Mouse (Mus musculus): Measurements from ENCODE around the gene Mrgpre.

DNA sequence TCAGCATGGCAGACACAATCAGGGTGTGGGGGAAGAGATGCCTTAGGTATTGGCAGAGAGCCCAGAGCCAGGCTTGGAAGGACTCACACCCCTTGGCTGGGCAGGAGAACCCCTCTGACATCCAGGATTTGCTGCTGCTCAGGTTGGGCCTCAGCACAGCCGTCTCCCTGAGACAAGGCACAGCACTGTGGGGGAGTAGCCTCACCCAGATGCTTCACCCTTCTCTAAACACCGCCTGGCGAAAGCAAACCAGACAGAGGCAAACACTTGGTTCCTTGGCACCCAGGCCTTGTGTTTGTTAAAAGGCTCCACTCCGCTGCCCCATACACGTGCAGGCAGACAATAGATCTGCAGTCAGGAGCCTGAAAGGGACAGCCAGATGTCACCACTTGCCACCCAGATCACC lies 45.7 kb downstream of the Mrgpre start:
- peak; percentile 15 for TF ChIP-seq EP300 (optimal IDR thresholded peaks at IDR 0.05)
- TF ChIP-seq CTCF (IDR thresholded peaks at IDR 0.05; ENCODE audit: low read depth): no peak
